Mouse (Mus musculus) neural tube, embryonic 13.5 days (tissue): Measurements from ENCODE around the gene Dock7. TPM values are rescaled to one million over a fixed set of nuclear protein-coding genes. Genes with fewer than 3 reads are reported as not detected.
"Not testable (repeated sequence)": the region's sequence is repeated elsewhere in the genome, so short reads cannot be mapped to it uniquely, and the experiment has no call there.

Experiments
- ATAC-seq: fragments of 200-750 bp; cut with Nextera tagmentation; 2 replicates; pipeline ENCODE4 v1.8.0; 2017; ENCODE audit warnings: low read depth, mild to moderate bottlenecking, moderate TSS enrichment, moderate library complexity
- H3K27ac ChIP-seq: fragments of 300-500 bp; sonication (generic); replicated peaks from 2 replicates; pipeline ENCODE4 v1.5.1; 2015; ENCODE audit warnings: moderate library complexity, mild to moderate bottlenecking, inconsistent platforms
- H3K27me3 ChIP-seq: fragments of 300-500 bp; sonication (generic); 2 replicates; pipeline ENCODE4 v1.6.1; 2015; ENCODE audit warnings: mild to moderate bottlenecking, inconsistent platforms
- H3K36me3 ChIP-seq: fragments of 300-500 bp; sonication (generic); 2 replicates; pipeline ENCODE4 v1.6.1; 2015; ENCODE audit warnings: mild to moderate bottlenecking, inconsistent platforms
- H3K4me1 ChIP-seq: fragments of 300-500 bp; sonication (generic); replicated peaks from 2 replicates; pipeline ENCODE4 v1.6.1; 2015; ENCODE audit warnings: inconsistent platforms
- H3K4me2 ChIP-seq: fragments of 300-500 bp; sonication (generic); 2 replicates; pipeline ENCODE4 v1.6.1; 2015; ENCODE audit warnings: inconsistent platforms, mild to moderate bottlenecking, moderate library complexity
- H3K4me3 ChIP-seq: fragments of 300-500 bp; sonication (generic); 2 replicates; pipeline ENCODE4 v1.5.1; 2015; ENCODE audit warnings: mild to moderate bottlenecking, inconsistent platforms
- H3K9ac ChIP-seq: fragments of 300-500 bp; sonication (generic); 2 replicates; pipeline ENCODE4 v1.6.1; 2015; ENCODE audit warnings: moderate library complexity, mild to moderate bottlenecking, inconsistent platforms
- H3K9me3 ChIP-seq: fragments of 300-500 bp; sonication (generic); 2 replicates; pipeline ENCODE4 v1.6.1; 2016; ENCODE audit warnings: inconsistent platforms
- WGBS: fragments of 180-500 bp; shearing (Covaris S2); methylation state at CpG from one replicate; pipeline ENCODE4 v1.1.7; 2015; 5-methylcytosine and 5-hydroxymethylcytosine counted together
- polyA plus RNA-seq: library from polyadenylated mRNA; unstranded; fragments of >200 nt; fragmentation: Nextera tagmentation; extraction: Ambion mirVana; gene quantifications from 2 replicates; pipeline ENCODE4 v1.2.1, GENCODE M21; 2015

Gene Dock7
- polyA plus RNA-seq, 1 experiment from 2014 or later, result 72.7 TPM

DNA sequence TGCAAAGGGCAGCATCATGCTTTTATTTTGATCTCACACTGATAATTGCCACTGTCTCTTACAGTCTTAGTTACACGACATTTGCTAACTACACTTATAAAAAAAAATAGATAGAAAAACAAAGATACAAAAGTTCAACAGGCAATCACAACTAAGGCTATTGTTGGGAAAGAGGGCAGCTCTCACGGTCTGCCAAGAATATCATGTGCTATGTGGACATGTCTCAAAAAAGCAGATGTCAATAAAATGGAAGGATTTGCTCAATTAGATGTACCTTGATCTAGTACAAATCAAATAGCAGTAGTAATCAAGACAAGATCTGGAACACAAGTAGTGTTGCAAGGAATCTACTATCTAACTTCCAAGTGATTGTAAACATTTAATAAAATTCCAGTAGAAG is 72.1 kb downstream of the Dock7 start:
- Histone ChIP-seq H3K4me2 (no peak overlapping the region), H3K36me3 (peaks cover 30% of the 10 kb centered on the region), H3K4me1 (no peaks in the 10 kb centered on the region), H3K27ac (no peak overlapping the region), H3K4me3 (no peak overlapping the region), H3K27me3 (no peaks in the 10 kb centered on the region), H3K9ac (no peak overlapping the region), H3K9me3 (no peaks in the 10 kb centered on the region)
- WGBS, result 91% methylated on average over 2 of the region's 2 CpGs
- no peak for ATAC-seq

DNA sequence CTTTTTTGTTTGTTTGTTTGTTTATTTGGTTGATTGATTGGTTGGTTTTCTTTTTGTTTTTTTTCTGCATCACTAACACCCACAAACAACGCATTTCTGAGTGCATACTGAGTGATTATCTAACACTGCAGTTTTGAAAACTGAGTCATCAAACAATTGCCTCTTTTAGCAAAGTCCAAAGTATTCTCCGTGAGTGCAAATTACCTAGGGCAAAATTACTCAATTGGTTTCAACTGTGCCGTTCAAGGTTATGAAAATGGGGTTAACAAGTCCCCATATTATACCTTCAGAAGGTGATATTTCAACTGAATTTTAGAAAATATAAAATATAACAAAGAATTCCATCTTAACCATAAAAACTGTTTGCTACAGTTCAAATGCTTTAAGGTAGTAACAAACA is 74.2 kb downstream of the Dock7 start:
- no peak for ATAC-seq
- Histone ChIP-seq H3K4me2 (no peak overlapping the region), H3K36me3 (peaks cover 36% of the 10 kb centered on the region), H3K4me1 (no peaks in the 10 kb centered on the region), H3K27me3 (no peaks in the 10 kb centered on the region), H3K4me3 (no peak overlapping the region), H3K9me3 (no peaks in the 10 kb centered on the region), H3K27ac (no peak overlapping the region), H3K9ac (no peak overlapping the region)
- WGBS, result 72% methylated on average over 3 of the region's 3 CpGs

DNA sequence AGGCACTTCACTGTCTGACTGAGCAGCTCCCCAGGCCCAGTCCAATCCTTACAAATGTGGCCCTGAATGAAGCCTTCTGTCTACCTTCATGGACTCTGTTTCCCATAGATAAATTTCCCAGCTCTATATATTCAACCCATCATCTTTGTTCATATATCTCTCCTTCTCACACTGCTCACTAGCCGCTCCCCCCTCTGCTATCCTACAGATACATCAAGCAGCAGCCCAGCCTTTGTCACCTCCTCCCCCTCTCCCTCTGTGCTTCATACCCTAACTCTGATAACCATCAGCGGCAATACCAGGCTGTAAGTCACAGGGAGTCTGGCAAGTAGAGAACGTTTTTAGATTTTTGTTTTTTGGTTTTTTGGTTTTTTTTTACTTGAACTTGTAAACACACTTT is 75.9 kb downstream of the Dock7 start:
- no peak for ATAC-seq
- peaks cover 46% of the 10 kb centered on the region for H3K36me3 ChIP-seq
- WGBS, result 84% methylated on average over 3 of the region's 3 CpGs

DNA sequence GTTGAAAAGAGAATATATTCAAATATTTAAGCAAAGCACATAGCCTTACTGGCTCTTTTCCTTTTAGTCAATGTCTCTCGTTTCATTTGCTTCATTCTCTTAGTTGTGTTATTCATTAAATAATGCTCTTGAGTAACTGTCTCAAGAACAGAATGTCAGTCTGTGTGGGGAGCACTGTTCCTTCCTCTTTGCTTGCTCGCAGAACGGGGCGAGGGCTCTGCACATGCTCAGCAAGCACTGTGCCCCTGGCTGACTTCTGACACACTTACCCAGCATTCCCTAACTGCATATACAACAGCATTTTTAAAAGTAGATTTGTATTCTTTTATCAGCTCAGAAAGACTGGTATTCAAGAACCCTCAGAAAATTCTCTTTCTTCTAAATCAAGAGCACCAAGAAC is 87.8 kb downstream of the Dock7 start:
- Histone ChIP-seq H3K27me3 (no peaks in the 10 kb centered on the region), H3K4me3 (no peak overlapping the region), H3K4me1 (no peaks in the 10 kb centered on the region), H3K36me3 (no peaks in the 10 kb centered on the region), H3K27ac (no peak overlapping the region), H3K9me3 (no peaks in the 10 kb centered on the region), H3K4me2 (no peak overlapping the region), H3K9ac (no peak overlapping the region)
- ATAC-seq, result no peak
- WGBS, result 85% methylated on average over 4 of the region's 4 CpGs

More for the DNA sequence above, 75.9 kb downstream of the Dock7 start:
- Histone ChIP-seq H3K4me3 (no peak overlapping the region), H3K9ac (no peak overlapping the region), H3K27me3 (no peaks in the 10 kb centered on the region), H3K27ac (no peak overlapping the region), H3K4me2 (no peak overlapping the region), H3K4me1 (no peaks in the 10 kb centered on the region), H3K9me3 (no peaks in the 10 kb centered on the region)

DNA sequence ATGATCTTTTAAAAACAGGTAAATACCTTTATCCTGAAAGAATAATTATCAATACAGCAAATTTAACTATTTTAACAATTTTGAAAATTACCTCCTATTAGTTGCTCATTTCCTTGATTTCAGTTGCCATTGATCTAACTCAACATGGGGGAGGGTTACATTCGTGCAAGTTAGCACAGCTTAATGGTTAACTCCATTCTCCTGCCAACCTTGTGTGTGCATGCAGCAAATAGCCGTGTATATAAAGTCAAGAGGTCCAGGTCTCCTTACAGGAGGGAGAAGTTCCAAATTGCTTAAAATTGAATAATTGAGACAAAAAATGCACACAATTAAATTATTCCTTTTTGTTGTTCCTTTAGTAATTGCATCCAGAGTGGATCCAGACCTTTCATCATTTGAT is 90.0 kb downstream of the Dock7 start, which contains the start of gene Angptl3:
Gene Angptl3 (plus strand): TSS at position 269 of the 400 bp plus-strand sequence.
- Histone ChIP-seq H3K27me3 (no peaks in the 10 kb centered on the region), H3K4me3 (no peak within 1 kb of the TSS), H3K9me3 (no peaks in the 10 kb centered on the region), H3K27ac (no peak within 1 kb of the TSS), H3K9ac (no peak within 1 kb of the TSS), H3K4me2 (no peak within 1 kb of the TSS), H3K4me1 (no peaks in the 10 kb centered on the region), H3K36me3 (0 out of 2 replicates have a peak, but pooled peaks cover 5% of the 10 kb centered on the region)
- WGBS, result 81% methylated on average over 2 of the region's 2 CpGs
- no peak for ATAC-seq

DNA sequence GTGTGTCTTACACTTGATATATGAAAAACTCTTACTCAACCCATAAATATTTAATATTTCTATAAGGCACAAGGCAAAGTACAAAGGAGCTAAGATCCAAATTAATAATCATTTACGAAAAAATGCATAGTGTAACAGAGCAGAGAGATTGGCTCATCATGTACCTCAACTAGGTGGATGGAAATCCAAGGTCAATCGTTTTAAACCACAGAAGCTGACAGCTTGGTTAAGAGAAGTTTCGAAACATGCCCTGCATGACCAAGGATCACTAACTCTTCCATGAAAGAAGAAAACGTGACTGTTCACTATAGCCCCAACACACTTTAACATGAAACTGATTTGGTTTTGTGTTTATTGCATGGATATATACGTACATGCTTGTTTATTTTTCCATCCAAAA is 92.3 kb downstream of the Dock7 start:
- 94% methylated on average over 5 of the region's 5 CpGs for WGBS
- ATAC-seq, result no peak
- no peak overlapping the region for H3K4me2 ChIP-seq
- no peak overlapping the region for H3K9ac ChIP-seq
- no peaks in the 10 kb centered on the region for H3K27me3 ChIP-seq
- H3K4me1 ChIP-seq, result no peaks in the 10 kb centered on the region
- no peaks in the 10 kb centered on the region for H3K9me3 ChIP-seq
- 0 out of 2 replicates have a peak, but pooled peaks cover 5% of the 10 kb centered on the region for H3K36me3 ChIP-seq
- no peak overlapping the region for H3K4me3 ChIP-seq
- no peak overlapping the region for H3K27ac ChIP-seq

DNA sequence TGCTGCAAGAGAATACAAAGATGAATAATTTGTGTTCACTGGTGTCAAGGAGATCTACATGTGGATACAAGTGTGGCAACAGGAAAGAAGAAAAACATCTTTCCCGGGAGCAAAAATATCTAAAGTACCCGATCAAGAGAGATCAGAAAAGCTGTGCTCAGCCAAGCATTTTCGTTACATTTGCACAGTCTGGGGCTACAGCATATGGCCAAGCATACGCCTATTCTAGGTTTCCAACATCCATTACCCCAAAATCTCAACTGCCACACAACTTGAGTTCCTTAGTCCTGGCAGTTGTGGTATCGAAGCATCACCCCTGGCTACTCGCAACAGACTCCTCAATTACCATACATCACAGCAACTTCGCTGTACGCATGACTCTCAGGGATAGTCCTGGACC is 98.5 kb downstream of the Dock7 start:
- Histone ChIP-seq H3K36me3 (peaks cover 26% of the 10 kb centered on the region), H3K4me3 (no peak overlapping the region), H3K9me3 (no peaks in the 10 kb centered on the region), H3K27ac (no peak overlapping the region), H3K4me1 (no peaks in the 10 kb centered on the region), H3K4me2 (no peak overlapping the region), H3K9ac (no peak overlapping the region), H3K27me3 (no peaks in the 10 kb centered on the region)
- ATAC-seq, result no peak
- WGBS, result 88% methylated on average over 8 of the region's 8 CpGs

DNA sequence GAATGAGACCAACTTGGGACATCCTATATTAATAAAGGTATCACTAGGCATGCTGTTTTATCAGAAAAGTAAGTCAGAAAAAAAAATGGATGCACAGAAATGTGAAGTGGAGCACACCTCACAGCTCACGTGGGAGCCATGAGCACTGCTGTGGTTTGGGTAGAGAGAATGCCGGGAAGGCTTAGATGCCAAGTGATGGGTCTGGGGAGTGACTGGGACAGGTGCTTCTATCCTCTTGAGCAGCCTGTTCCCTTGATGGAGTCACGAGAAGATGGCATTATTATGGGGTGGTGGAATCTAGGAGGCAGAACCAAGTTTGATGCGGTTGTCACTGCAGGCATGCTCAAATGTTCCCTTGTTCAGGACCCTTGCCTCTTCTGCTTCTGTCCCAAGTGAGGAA is 109.7 kb downstream of the Dock7 start:
- Histone ChIP-seq H3K9ac (no peak overlapping the region), H3K27me3 (no peaks in the 10 kb centered on the region), H3K4me2 (no peak overlapping the region), H3K9me3 (no peaks in the 10 kb centered on the region), H3K27ac (no peak overlapping the region), H3K36me3 (peaks cover 60% of the 10 kb centered on the region), H3K4me1 (no peaks in the 10 kb centered on the region), H3K4me3 (no peak overlapping the region)
- no peak for ATAC-seq
- 91% methylated on average over 4 of the region's 4 CpGs for WGBS

DNA sequence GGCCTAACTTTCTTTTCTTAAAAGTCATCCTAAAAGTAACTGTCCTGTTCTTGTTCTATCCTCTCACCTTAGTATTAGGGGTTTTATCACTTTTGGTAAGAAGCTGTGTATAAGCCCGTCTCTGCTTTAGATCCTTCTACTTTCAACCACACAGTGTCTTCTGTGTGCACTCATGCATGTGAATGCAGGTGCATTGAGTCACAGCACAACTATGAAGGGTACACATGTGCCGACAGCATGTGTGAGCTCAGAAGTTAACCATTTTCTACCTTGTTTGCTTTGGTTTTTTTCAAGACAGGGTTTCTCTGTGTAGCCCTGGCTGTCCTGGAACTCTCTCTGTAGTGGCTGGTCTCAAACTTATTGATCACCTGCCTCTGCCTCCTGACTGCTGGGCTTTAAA is 114.4 kb downstream of the Dock7 start:
- WGBS, result 86% methylated on average over 2 of the region's 2 CpGs
- no peaks in the 10 kb centered on the region for H3K27me3 ChIP-seq

DNA sequence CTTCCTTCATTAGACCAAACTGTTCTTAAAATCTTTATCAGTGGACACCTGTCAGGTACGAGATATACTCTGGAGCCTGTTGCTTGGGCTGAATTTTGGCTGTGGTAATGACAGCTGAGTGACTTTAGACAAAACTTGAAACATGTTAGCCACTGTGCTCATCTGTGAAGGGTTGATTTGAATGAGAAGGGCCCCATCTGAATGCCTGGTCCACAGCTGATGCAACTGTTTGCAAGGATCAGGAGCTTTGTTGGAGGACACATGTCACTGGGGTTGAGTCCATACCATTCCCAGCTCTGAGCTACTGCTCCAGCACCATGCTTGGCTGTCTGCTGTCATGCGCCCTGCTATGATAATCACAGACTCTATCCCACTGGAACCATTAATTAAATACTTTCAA is 115.1 kb downstream of the Dock7 start:
- H3K36me3 ChIP-seq, result peaks cover 40% of the 10 kb centered on the region
- ATAC-seq, result no peak
- WGBS, result 96% methylated on average over 2 of the region's 2 CpGs
- H3K9me3 ChIP-seq, result no peaks in the 10 kb centered on the region
- H3K4me2 ChIP-seq, result no peak overlapping the region
- no peak overlapping the region for H3K27ac ChIP-seq
- no peaks in the 10 kb centered on the region for H3K27me3 ChIP-seq
- no peaks in the 10 kb centered on the region for H3K4me1 ChIP-seq
- H3K4me3 ChIP-seq, result no peak overlapping the region
- H3K9ac ChIP-seq, result no peak overlapping the region

More for the DNA sequence above, 114.4 kb downstream of the Dock7 start:
- ATAC-seq, result no peak
- H3K4me3 ChIP-seq, result no peak overlapping the region
- H3K27ac ChIP-seq, result no peak overlapping the region
- no peak overlapping the region for H3K9ac ChIP-seq
- H3K36me3 ChIP-seq, result peaks cover 46% of the 10 kb centered on the region
- H3K4me1 ChIP-seq, result no peaks in the 10 kb centered on the region
- no peaks in the 10 kb centered on the region for H3K9me3 ChIP-seq
- H3K4me2 ChIP-seq, result no peak overlapping the region

DNA sequence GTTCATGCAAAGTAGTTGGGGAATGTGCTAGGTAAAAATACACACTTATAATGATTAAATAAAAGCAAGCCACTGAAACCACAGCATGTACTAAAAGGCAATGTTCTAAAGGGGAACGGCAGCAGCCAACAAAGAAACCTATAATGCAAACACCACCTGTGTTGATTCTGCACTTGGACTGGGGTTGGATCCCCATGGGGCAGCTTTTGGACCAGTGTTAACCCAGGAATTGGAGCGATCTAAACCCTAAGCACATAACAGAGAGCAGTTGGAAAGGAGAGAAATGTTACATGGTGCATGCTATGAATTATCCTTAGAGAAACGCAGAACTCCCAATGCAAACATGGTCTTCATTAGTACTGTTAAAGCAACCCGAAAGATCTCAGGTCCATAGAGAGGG is 127.2 kb downstream of the Dock7 start:
- Histone ChIP-seq H3K4me3 (no peak overlapping the region), H3K9me3 (no peaks in the 10 kb centered on the region), H3K36me3 (peaks cover 34% of the 10 kb centered on the region), H3K27me3 (no peaks in the 10 kb centered on the region), H3K4me1 (no peaks in the 10 kb centered on the region), H3K9ac (no peak overlapping the region), H3K4me2 (no peak overlapping the region), H3K27ac (no peak overlapping the region)
- no peak for ATAC-seq
- WGBS, result 78% methylated on average over 4 of the region's 4 CpGs

DNA sequence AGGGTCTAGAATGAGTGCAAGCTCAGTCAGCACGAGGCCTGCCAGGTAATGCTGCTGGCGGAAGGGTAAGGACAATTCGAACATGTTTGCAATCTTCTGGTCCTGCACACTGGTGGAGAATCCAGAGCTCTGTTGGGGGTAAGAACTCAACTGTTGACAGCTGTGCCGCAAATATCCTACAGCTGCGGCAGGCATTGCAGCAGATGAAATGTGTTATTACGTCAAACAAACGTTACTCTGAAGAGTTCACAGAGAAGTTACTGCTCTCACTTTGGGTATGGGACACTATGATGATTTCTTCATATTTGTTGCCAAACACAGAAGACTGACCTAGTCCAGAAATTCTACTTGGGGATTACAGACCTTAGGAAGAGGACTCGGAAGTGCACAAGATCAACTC is 136.0 kb downstream of the Dock7 start:
- no peak overlapping the region for H3K9ac ChIP-seq
- no peaks in the 10 kb centered on the region for H3K27me3 ChIP-seq
- no peak for ATAC-seq
- H3K4me3 ChIP-seq, result no peak overlapping the region
- peaks cover 69% of the 10 kb centered on the region for H3K36me3 ChIP-seq
- no peak overlapping the region for H3K27ac ChIP-seq
- no peaks in the 10 kb centered on the region for H3K9me3 ChIP-seq
- no peaks in the 10 kb centered on the region for H3K4me1 ChIP-seq
- H3K4me2 ChIP-seq, result no peak overlapping the region
- WGBS, result 91% methylated on average over 8 of the region's 8 CpGs

DNA sequence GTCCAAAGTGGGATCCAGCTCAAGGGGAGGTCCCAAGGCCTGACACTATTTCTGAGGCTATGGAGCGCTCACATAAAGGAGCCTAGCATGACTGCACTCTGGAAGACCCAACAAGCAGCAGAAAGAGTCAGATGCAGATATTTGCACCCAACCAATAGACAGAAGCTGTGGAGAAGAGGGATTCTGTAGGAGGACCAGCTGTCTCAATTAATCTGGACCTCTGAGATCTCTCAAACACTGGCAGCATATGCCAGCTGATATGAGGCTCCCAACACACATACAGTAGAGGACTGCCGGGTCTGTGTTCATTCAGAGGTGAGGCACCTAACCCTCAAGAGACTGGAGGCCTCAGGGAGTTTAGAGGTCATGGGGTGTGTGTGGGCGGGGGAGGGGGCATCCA is 140.7 kb downstream of the Dock7 start:
- ATAC-seq, H3K27ac ChIP-seq, H3K9me3 ChIP-seq, H3K9ac ChIP-seq, H3K4me2 ChIP-seq, H3K4me3 ChIP-seq, H3K4me1 ChIP-seq, H3K27me3 ChIP-seq: not testable (repeated sequence)
- WGBS, result 84% methylated on average over 3 of the region's 3 CpGs
- H3K36me3 ChIP-seq, result peaks cover 63% of the 10 kb centered on the region
